Mouse (Mus musculus) ovary, postnatal 36 days (tissue): ENCODE data around the gene Gm5891.
"Not testable (repeated sequence)": the region's sequence is repeated elsewhere in the genome, so short reads cannot be mapped to it uniquely, and the experiment has no call there.

Source experiments
- DNase-seq: peaks from one replicate; pipeline ENCODE4 v3.0.0; 2022; ENCODE audit warnings: low spot score, mixed read lengths

Gene Gm5891

DNA sequence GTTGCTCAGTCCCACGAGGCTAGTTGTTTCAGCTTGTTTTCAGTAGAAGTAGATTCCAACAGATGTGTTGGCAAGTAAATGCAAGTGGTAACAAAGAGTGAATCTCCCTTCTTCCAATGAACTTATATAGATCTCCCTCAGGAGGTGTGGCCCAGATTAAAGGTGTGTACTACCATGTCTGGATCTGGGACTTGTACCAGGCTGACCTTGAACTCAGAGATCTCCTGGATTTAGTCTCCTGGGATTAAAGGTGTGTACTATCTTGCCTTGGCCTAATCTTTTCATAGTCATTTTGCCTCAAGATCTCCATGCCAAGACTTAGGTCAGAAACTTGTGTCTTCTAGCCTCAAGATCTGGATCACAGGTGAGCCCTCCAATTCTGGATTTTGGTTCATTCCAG, at the start of gene Gm5891:
Gene Gm5891, minus strand, starts transcription at position 101 of the 400 bp plus-strand sequence.
- not testable (repeated sequence) for DNase-seq
